Mouse (Mus musculus) adrenal gland, postnatal 14 days (tissue): ENCODE measurements around the gene Pbrm1. TPM values are rescaled to one million over a fixed set of nuclear protein-coding genes. Genes with fewer than 3 reads are reported as not detected.

Source experiments
- DNase-seq: peaks from one replicate; pipeline ENCODE4 v3.0.0; 2021; ENCODE audit warnings: mixed read lengths
- total RNA-seq: library from RNA; stranded (reverse); gene quantifications from 2 replicates; pipeline ENCODE4 v1.2.3, GENCODE M21; 2021

The Pbrm1 gene
- total RNA-seq, 1 experiment from 2014 or later, result 59.7 TPM

DNA sequence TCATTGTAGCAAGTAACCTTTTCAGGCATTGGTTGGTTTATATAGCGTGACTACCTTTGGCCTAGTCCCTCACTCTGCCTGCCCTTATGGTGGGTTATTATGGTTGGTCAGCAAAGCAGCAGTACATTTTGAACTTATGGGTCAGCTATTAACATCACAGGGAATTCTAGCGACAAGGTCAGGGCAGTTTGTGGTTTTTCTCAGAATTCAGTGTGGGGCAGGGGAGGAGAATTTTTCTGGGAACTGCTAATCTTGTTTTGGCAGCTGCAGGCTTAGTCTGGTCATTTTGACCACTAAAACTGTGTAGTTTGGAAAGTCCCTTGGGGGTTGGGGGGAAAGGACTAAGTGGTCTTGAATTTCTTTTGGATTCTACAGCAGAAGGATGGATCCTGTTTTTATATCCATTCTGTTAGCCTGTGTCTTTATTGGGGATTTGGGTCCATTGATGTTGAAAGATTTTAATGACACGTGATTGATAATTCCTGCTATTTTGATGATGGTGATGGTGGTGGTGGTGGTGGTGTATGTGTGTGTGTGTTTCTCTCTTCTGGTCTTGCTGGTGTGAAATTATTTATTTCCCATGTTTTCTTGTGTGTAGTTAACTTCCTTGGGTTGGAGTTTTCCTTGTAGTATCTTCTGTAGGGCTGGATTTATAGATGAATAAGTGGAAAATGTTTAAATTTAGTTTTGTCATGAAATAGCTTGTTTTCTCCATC, 60.5 kb downstream of the Pbrm1 start:
- DNase-seq, result no peak

GRCm38 (mm10) chr14:31081147-31081546, 62.2 kb downstream of the Pbrm1 start:
- no peak for DNase-seq

DNA sequence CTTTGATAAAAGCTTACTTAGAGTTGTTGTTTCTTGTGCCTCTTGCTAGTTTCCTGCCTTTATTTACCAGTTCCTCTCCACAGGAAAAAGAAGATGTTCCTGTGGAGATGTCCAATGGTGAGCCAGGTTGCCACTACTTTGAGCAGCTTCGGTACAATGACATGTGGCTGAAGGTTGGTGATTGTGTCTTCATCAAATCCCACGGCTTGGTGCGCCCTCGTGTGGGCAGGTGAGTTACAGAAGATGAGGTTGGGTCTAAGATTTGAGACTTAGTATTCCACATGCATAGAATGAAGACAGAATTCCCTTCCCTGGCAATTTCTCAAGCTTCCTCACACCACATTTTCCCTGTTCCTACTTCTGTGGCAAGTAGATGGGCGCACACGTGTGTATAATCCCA, 68.5 kb downstream of the Pbrm1 start:
- DNase-seq, result no peak

DNA sequence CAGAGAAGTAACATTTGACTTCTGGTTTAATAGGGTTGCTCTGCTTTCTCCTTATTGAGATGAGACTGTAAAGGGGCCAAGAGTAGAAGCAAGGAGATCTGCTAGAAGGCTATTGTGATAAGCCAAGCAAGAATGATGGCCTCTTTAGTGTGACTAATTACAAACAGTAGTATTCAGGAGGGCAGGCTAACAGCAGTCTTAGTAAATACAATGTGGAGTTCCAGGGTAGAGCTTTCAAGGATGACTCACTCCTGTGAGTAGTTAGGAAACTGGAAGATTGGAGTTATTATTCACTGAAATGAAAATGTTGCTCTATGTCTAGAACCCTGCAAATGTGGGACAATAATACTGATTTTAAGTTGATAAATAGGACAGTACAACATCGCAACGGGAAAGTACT, 69.6 kb downstream of the Pbrm1 start:
- DNase-seq, result no peak

GRCm38 (mm10) chr14:31089918-31090317, 71.0 kb downstream of the Pbrm1 start:
- DNase-seq, result no peak

DNA sequence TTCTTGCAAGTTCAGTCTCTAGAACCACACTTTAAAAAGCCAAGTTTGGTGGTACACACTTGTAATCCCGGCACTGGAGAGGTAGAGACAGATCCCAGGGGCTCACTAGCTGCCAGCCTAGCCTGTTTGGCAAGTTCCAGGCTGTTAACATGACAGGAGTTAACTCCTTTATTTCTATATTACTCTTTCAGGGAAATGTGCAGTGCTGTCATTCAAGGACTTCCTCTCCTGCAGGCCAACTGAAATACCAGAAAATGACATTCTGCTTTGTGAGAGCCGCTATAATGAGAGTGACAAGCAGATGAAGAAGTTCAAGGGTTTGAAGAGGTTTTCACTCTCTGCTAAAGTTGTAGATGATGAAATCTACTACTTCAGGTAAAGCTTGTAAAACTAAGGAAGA, 86.2 kb downstream of the Pbrm1 start:
- no peak for DNase-seq

DNA sequence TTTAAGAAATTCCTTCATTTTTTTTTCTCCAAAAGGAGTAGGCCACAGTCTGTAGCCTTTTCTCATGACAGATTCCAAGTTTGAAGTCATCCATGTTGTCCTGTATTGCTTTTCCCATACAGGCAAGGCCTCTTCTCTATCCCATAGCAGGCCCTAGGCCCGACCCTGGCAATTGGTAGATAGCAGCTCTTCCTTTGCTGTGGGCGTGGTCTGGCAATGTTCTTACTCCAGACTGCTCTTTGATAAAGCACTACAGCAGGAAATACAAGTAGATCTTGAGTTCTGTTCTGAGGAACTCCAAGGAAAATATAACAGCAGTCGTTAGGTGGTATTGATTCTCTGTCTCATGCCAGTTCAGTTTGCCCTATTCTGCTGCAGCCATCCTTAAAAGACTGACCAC, 91.7 kb downstream of the Pbrm1 start:
- no peak for DNase-seq

DNA sequence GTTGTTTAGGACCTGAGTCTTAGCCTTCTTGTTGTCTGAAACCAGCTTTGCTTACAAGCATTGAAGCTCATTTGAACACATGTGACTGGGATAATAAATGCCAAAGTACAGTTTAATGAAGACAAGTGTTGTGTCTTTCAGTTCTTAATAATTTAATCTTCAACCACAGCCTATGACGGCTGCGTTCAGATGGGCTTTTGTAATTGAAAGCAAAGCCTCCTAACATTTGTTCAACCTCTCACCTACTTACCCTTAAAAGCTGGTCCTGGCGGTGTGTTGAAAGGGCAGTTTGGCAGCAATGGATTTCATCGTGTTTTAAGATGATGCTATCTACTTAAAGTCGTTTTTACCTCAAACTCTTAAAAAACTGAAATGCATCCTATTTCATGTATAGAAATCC, 93.2 kb downstream of the Pbrm1 start:
- DNase-seq, result no peak

DNA sequence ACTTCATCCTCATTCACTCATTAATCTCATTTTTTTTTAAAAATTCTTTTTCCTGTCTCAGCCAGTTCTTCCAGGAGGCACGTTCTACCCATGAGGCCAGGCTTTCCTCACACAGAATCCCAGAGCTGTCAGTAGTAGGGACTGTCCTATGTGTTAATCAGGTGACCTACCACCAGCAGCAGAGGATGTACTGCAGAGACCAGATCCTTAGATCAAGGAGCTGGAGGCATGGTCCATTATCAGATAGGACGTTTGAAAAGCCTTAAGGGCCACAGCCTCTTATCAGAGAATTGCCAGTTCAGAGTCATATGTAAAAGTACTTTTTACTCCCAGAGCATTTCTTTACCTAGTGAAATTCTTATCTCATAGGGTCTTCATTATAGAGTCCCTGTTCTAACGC, 95.1 kb downstream of the Pbrm1 start:
- no peak for DNase-seq

DNA sequence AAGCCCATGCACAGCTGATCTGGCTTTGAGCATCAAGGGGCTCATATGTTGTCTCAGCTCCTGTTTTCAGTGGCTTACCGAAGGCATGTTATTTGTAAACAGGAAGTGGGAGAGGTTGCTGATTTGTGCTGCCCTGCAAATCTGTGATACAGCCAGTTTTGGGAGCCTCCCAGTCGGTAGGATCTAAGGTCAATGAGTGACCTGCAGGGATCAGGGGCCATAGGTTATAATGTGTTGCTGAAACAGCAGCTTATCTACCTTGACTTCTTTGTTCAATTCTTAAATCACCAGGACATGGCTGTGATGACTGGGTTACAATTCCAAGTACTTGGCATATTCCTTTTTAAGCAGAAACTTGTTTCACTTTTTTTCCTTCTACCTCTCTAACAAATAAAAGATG, 96.6 kb downstream of the Pbrm1 start:
- DNase-seq, result no peak

- no peak for DNase-seq
Measured at GRCm38 (mm10) chr14:31125106-31126075, 106.5 kb downstream of the Pbrm1 start.

GRCm38 (mm10) chr14:31126826-31127225, 107.9 kb downstream of the Pbrm1 start:
- no peak for DNase-seq

DNA sequence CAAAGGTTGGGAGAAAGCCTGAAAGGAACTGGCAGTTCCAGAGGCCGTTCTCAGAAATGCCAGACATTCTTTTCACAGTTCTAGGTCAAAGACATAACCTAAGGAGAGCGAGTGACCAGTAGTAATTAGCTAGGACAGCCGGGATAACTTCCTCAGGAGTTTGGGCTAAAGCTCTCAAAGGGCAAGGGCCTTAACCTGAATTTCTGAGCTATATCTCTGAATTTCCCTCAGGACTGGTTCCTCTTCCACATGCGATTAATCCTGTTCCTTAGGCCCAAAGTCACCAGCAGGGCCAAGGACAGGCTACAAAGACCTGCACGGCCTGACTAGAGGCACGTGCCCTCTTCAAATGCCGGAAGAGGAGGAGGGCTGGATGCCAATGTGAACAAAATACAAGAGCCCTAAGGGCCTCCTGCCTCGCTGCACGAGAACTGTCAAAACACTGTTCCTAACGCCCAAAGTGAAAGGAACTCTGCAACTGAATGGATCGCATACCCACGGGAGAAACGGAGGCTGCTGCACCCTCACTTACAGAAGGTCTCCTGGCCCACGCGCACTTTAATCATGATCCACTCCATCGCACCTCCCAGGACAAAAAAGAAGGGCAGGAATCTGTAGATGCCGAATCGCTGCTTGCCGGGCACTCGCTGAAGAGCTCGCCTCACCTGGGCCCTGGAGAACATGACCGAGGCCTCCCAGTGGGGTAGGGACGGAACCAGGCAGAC, 109.3 kb downstream of the Pbrm1 start:
- DNase-seq, result peak; percentile 75

GRCm38 (mm10) chr14:31128826-31129219, 109.9 kb downstream of the Pbrm1 start, which contains the start of gene Smim4:
Gene Smim4, minus strand, starts transcription at chr14:31128956.
- peak; percentile 98 for DNase-seq

DNA sequence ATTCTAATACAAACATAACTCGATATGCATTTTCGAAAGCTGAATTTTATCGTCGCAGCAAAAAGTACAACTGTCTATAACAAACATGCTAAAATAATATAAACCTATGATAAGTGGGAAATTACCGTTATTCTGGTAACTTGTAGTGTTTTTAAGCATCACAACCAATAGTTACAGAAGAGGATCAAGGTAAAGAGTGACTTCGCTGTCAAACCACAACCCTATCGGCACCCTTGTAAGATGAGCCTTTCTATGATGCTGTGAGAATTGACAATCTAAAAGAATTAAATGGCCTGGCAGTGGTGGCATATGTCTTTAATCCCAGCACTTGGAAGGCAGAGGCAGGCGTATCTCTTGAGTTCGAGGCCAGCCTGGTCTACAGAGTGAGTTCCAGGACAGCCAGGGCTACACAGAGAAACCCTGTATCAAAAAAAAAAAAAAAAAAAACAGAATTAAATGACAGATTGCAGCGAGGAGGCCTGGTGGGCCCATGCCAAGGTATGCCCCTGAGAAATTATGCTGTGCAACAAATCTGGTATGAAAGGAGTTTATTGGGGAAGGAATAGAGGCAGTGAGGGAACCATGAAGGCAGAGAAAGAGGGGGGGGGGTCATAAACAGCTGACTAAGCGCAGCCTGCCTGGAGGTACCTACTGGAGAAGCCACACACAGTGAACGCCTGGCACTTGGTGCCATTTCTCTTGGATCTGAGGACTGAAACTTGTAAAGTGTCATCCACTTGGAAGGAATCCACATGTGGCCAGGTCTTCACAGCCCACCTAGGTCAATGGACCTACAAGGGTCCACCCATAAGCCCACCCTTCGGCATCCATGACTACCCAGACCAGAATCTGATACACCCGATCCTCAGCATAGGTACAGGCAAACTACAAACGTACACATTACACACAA, 110.6 kb downstream of the Pbrm1 start:
- DNase-seq, result no peak

- DNase-seq, result peak; percentile 94
Measured at GRCm38 (mm10) chr14:31130236-31131220, 111.6 kb downstream of the Pbrm1 start, which contains the start of gene Nt5dc2. Gene Nt5dc2, plus strand, starts transcription at chr14:31131053.

DNA sequence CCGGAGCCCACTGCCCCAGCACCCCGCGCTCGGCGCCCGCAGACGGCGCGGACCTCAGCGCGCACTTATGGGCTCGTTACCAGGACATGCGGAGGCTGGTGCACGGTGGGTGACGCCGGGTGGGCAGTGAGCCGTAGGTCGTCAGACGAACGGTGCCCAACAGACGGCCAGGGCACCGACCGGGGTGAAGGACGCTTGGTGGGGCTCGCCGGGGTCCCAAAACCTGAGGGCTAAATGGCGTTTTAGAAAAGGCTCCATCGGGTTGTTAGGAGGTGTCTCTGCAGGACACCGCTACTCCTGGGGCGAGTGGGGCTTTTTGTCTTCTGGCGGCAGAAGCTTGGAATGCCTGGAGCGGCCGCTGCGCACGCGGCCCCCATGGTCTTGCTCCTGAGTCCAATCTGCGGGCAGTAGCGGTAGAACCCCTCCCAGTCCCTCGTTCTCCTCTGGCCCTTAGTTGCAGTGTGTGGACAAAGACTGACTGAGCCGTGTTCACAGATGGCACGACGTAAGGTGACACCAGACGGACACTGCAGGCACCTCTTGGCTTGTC, 112.4 kb downstream of the Pbrm1 start:
- no peak for DNase-seq

DNA sequence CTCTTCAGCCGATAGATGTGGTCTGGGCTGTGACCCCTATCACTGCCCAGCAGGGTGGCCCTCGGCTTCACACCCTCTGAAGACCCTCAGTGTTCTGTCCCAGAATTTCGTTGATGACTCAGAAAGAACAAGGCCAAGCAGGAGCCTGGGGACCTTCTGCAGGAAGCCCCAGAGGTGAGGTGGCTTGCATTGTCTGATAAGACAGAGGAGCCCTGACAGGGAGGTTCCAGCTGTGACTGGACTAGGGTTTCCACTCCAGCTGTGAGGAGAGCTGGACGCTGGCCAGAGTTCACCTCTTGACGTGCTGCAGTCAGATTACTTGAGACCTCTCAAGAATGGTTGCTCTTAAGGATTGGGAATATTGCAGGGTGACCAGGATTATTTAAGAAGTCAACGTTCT, 113.1 kb downstream of the Pbrm1 start:
- DNase-seq, result peak; percentile 43

GRCm38 (mm10) chr14:31132491-31132975, 113.6 kb downstream of the Pbrm1 start:
- DNase-seq, result no peak
